Mouse (Mus musculus) limb, embryonic 14.5 days (tissue): ENCODE data around the gene Naa35. TPM values are rescaled to one million over a fixed set of nuclear protein-coding genes. Genes with fewer than 3 reads are reported as not detected.

Experiments used
- ATAC-seq: fragments of 200-750 bp; cut with Nextera tagmentation; 2 replicates; pipeline ENCODE4 v1.8.0; 2017; ENCODE audit warnings: low read depth, moderate number of reproducible peaks, moderate TSS enrichment; ENCODE audit not compliant: low FRiP score
- DNase-seq: peaks from one replicate; pipeline ENCODE4 v3.0.0-alpha.2; 2015; ENCODE audit warnings: low spot score
- H3K27ac ChIP-seq: fragments of 300-500 bp; sonication (generic); replicated peaks from 2 replicates; pipeline ENCODE4 v1.5.1; 2014; ENCODE audit warnings: low read depth, mild to moderate bottlenecking, low read length, moderate library complexity, mixed read lengths
- H3K27me3 ChIP-seq: fragments of 300-500 bp; sonication (generic); 2 replicates; pipeline ENCODE4 v1.6.1; 2014; ENCODE audit warnings: low read length, mixed read lengths; ENCODE audit not compliant: control insufficient read depth, insufficient read depth
- H3K36me3 ChIP-seq: fragments of 300-500 bp; sonication (generic); 2 replicates; pipeline ENCODE4 v1.6.1; 2014; ENCODE audit warnings: mild to moderate bottlenecking, low read length, moderate library complexity, mixed read lengths; ENCODE audit not compliant: control insufficient read depth, insufficient read depth
- H3K4me1 ChIP-seq: fragments of 300-500 bp; sonication (generic); 2 replicates; pipeline ENCODE4 v1.6.1; 2014; ENCODE audit warnings: antibody characterized with exemption, low read length, mixed read lengths; ENCODE audit not compliant: control insufficient read depth, insufficient read depth
- H3K4me2 ChIP-seq: fragments of 300-500 bp; sonication (generic); replicated peaks from 2 replicates; pipeline ENCODE4 v1.6.1; 2014; ENCODE audit warnings: low read depth, mild to moderate bottlenecking, low read length, moderate library complexity; ENCODE audit not compliant: severe bottlenecking
- H3K4me3 ChIP-seq: fragments of 300-500 bp; sonication (generic); replicated peaks from 2 replicates; pipeline ENCODE4 v1.5.1; 2014; ENCODE audit warnings: low read length
- H3K9ac ChIP-seq: fragments of 300-500 bp; sonication (generic); 2 replicates; pipeline ENCODE4 v1.6.1; 2014; ENCODE audit warnings: mild to moderate bottlenecking, low read depth, low read length, moderate library complexity; ENCODE audit not compliant: severe bottlenecking
- H3K9me3 ChIP-seq: fragments of 300-500 bp; sonication (generic); 2 replicates; pipeline ENCODE4 v1.6.1; 2016; ENCODE audit warnings: low read length; ENCODE audit not compliant: control insufficient read depth
- POLR2A ChIP-seq: fragments of 200-500 bp; IDR thresholded peaks from 2 replicates; pipeline ENCODE4 v1.8.0; 2012; ENCODE audit warnings: inconsistent platforms, mild to moderate bottlenecking, moderate library complexity, borderline replicate concordance; ENCODE audit not compliant: insufficient read depth, insufficient read length; ENCODE audit errors: extremely low read depth
- WGBS: fragments of 180-500 bp; shearing (Covaris S2); extraction: QIAGEN DNeasy Blood & Tissue Kit; methylation state at CpG from one replicate; pipeline ENCODE4 v1.1.7; 2014; 5-methylcytosine and 5-hydroxymethylcytosine counted together
- polyA plus RNA-seq, 2 experiments: library from polyadenylated mRNA; depleted of rRNA in 1 of 2; stranded (reverse) in 1 of 2; unstranded in 1 of 2; fragments of >200 nt; fragmentation: Nextera tagmentation in 1 of 2; extraction: Ambion mirVana in 1 of 2; gene quantifications; 2 replicates each; pipeline versions ENCODE4 v1.2.1 to v1.2.3; 2012 to 2014

The Naa35 gene
- polyA plus RNA-seq, 2 experiments: 68.5 to 88.8 TPM

DNA sequence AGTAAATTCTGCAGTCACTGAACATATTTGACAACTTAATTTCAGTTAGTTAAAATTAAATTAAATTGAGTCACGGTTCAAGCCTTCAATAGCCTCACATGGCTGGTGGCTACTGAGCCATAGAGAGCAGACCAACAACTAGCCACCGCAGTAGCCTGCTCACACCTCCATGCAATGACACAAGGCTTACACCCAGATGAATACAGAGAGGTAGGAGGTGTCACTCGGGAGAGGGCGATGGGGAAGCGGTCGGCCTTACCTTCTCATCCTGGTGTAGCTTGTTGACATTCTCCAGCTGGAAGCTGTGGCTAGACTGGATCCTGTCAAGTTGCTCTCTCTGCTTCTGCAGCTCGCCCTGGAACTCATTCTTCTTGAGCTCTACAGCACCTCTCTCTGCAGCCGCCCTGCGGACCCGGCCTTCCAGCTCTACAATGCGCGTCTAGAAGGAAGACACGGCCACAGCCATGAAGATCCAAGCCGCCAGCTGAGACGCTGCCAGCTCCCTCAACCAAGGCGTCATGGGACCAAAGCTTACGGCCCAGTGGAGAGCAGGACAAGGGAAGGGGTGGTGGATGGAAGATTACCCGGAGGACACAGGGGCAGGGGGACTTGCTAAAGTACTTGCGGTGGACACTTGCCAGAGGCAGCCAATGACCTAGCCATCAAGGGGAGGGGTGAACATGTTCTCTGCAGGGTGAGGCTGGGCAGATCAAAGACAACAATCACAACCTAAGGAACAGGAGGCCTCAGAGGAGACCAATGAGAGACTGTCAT is 79.1 kb downstream of the Naa35 start:
- Histone ChIP-seq H3K4me2 (no peak overlapping the region), H3K4me3 (no peak overlapping the region), H3K36me3 (peaks cover 20% of the 10 kb centered on the region), H3K27me3 (no peaks in the 10 kb centered on the region), H3K4me1 (peaks cover 6% of the 10 kb centered on the region; the same call in 1 of the 2 replicates), H3K9ac (no peak overlapping the region), H3K9me3 (no peaks in the 10 kb centered on the region), H3K27ac (no peak overlapping the region)
- TF ChIP-seq POLR2A: no peak
- WGBS: 93% methylated on average over 19 of the region's 19 CpGs
- ATAC-seq (no peak), DNase-seq (no peak)

DNA sequence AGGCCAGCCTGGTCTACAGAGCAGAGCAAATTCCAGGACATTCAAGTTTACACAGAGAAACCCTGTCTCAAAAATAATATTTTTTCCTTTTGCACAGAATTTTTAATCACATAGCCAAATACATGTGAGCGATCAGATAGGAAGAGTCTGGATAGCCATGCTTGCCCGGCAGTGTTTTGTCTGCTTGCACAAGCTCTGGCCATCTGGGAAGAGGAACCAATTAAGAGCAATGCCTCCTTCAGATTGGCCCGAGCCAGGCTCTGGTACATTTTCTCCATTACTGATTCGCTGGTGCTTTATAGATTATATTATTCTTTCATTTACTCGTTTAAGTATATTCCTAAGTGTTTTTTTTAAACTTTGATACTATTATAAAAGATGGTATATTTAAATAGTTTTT is 82.7 kb downstream of the Naa35 start:
- Histone ChIP-seq H3K27ac (no peak overlapping the region), H3K4me1 (peaks cover 6% of the 10 kb centered on the region; the same call in 1 of the 2 replicates), H3K4me3 (no peak overlapping the region), H3K9ac (no peak overlapping the region), H3K36me3 (peaks cover 12% of the 10 kb centered on the region; the same call in 1 of the 2 replicates), H3K27me3 (no peaks in the 10 kb centered on the region), H3K9me3 (no peaks in the 10 kb centered on the region), H3K4me2 (no peak overlapping the region)
- DNase-seq: no peak
- no peak for ATAC-seq
- WGBS: 82% methylated on average over 5 of the region's 5 CpGs
- TF ChIP-seq POLR2A: no peak

DNA sequence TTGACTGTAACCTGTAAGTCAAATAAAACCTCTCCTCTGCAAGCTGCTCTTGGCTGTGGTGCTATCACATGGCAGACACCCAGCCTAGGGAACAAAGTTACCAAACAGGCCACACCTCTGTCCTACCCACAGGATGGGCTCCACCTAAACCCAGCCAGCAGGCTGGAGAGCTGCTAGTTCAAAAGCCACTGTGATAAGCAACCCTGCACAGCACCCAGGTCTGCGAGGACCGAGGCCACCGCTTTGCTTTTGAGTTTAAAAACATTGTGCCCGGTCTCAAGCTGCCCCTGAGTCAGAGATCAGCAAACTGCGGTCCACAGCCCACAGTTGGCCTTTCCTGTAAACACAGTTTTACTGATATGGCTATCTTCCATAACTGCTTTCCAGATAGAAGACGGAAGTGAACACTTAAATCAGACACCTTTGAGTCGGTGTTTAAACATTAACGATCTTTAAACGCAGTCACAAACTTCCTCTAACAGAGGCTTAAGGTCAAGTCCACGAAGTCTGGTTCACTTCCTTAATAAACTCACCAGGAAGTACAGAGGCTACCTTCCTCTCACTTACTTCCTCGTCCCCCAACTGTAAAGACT is 83.5 kb downstream of the Naa35 start:
- Histone ChIP-seq H3K27me3 (no peaks in the 10 kb centered on the region), H3K4me2 (no peak overlapping the region), H3K4me1 (peaks cover 7% of the 10 kb centered on the region), H3K9ac (no peak overlapping the region), H3K36me3 (peaks cover 11% of the 10 kb centered on the region; the same call in 1 of the 2 replicates), H3K27ac (0 out of 2 replicates have a peak overlapping the region, but pooled peaks have one; percentile 14), H3K9me3 (no peaks in the 10 kb centered on the region), H3K4me3 (no peak overlapping the region)
- WGBS: 49% methylated on average over 11 of the region's 11 CpGs
- no peak for TF ChIP-seq POLR2A
- ATAC-seq (no peak), DNase-seq (no peak)

DNA sequence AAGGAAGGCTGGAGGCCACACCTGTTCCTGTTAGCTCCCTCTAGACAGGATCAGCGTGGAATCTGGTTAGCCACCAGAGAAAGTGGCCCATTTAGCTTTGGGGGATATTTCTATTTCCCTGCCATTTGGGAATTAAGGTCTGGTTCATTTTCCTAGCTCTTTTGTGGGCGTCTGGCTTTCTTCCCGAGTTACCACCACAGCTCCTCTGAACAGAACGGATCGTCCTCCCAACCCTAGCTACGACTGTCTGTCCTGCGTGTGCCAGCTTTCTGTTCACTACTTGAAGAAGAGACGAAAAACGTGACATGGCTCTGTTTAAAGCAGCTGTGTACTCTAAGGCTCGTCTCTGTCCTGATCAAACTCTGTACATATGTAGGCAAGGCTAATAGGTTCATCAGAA is 84.9 kb downstream of the Naa35 start:
- H3K4me3 ChIP-seq: no peak overlapping the region
- ATAC-seq (no peak), DNase-seq (no peak)
- H3K9me3 ChIP-seq: no peaks in the 10 kb centered on the region
- H3K27ac ChIP-seq: no peak overlapping the region
- 0 out of 2 replicates have a peak, but pooled peaks cover 3% of the 10 kb centered on the region for H3K36me3 ChIP-seq
- TF ChIP-seq POLR2A: no peak
- no peak overlapping the region for H3K9ac ChIP-seq
- no peaks in the 10 kb centered on the region for H3K27me3 ChIP-seq
- H3K4me1 ChIP-seq: peaks cover 16% of the 10 kb centered on the region
- H3K4me2 ChIP-seq: no peak overlapping the region
- WGBS: 87% methylated on average over 10 of the region's 10 CpGs

DNA sequence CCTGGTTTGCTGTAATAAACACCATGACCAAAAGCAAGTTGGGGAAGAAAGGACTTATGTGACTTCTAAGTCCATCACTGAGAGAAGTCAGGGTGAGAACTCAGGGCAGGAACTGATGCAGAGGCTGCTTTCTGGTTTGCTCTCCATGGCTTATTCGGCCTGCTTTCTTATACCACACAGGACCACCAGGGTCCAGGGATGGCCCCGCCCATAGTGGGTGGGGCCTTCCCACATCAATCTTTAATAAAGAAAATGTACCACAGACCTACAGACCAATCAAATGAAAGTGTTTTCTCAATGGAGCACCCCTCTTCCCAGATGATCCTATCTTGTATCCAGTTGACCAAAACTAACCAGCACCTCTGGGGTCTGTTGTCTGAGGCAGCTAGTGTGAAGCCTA is 86.5 kb downstream of the Naa35 start:
- Histone ChIP-seq H3K4me1 (peaks cover 16% of the 10 kb centered on the region), H3K4me3 (no peak overlapping the region), H3K9ac (no peak overlapping the region), H3K4me2 (no peak overlapping the region), H3K27ac (no peak overlapping the region), H3K9me3 (no peaks in the 10 kb centered on the region), H3K27me3 (no peaks in the 10 kb centered on the region), H3K36me3 (0 out of 2 replicates have a peak, but pooled peaks cover 3% of the 10 kb centered on the region)
- TF ChIP-seq POLR2A: no peak
- DNase-seq: no peak
- WGBS: 66% methylated on average over 2 of the region's 2 CpGs
- ATAC-seq: no peak
